Mouse (Mus musculus) thymus, postnatal 10 days (tissue): ENCODE results near the gene Crx.

Experiments
- DNase-seq, 2 experiments: peaks; one replicate each; pipeline ENCODE4 v3.0.0; 2021; ENCODE audit warnings: low spot score in 2 of 2

The Crx gene

DNA sequence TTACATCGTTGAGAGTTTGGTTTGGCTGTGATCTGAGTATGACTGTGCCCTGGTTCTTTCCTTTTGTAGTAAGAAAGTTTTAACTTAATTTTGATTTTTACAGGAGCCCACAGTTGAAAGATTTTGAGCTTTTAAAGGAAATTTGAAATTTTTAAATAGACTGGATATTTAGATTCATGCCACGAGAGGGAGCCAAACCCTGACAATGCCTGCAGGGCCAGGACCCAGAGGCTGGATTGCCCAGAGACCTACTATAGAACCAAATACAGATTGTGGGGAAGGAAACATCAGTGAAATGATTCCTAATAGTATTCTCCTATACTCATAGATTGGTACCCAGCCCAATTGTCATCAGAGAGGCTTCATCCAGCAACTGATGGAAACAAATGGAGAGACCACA lies 20.1 kb downstream of the Crx start:
- DNase-seq = no peak

- no peak for DNase-seq
Observed at GRCm38 (mm10) chr7:15839578-15839977, 40.2 kb downstream of the Crx start, which contains the start of gene Obox6. Gene Obox6, minus strand, starts transcription at chr7:15839678.
